Comparison of ENCODE assay signal across 8 mouse cellular contexts in genomic region chr17:85688236-85688910, GRCm38 (mm10). TPM values are rescaled to one million over a fixed set of nuclear protein-coding genes. Genes with fewer than 3 reads are reported as not detected.
DNase-seq lines count a peak whose midpoint lies in the region; ATAC-seq and TF ChIP-seq lines count a peak whose summit lies in the region.

Gene Six2, minus strand, starts transcription at chr17:85688274.

- peak; percentile 41 for DNase-seq in left cerebral cortex, postnatal 4 days
- no peak for DNase-seq in left cerebral cortex, postnatal 36 days (ENCODE audit: low spot score in 2 of 2)
- peak; percentile 56 to 57 for DNase-seq in heart, postnatal 36 days
- no peak for DNase-seq in liver, embryonic 14.5 days (ENCODE audit: low read depth in 3 of 3, low spot score in 3 of 3)
- DNase-seq in cerebellum, postnatal 4 days (ENCODE audit: low spot score in 2 of 2): no peak
- no peak for DNase-seq in urinary bladder, adult 18-20 months (ENCODE audit: low spot score in 2 of 2)

- H3K4me1 ChIP-seq in forebrain, embryonic 12.5 days: peaks cover 36% of the 10 kb centered on the region
- H3K4me1 ChIP-seq in liver, embryonic 14.5 days (replicated peaks; ENCODE audit: control insufficient read depth in 2 of 2, insufficient read depth in 2 of 2, low read length in 1 of 2): no peaks in the 10 kb centered on the region
- 0 out of 2 replicates have a peak, but pooled peaks cover 7% of the 10 kb centered on the region for H3K4me1 ChIP-seq in neural tube, embryonic 14.5 days (ENCODE audit: control insufficient read depth, insufficient read depth, low read length)

- H3K9ac ChIP-seq in forebrain, embryonic 12.5 days: peak within 1 kb of the TSS; percentile 55
- H3K9ac ChIP-seq in liver, embryonic 14.5 days (replicated peaks): no peak within 1 kb of the TSS
- H3K9ac ChIP-seq in neural tube, embryonic 14.5 days (replicated peaks; ENCODE audit: low read depth, low read length): no peak within 1 kb of the TSS

- H3K4me3 ChIP-seq in forebrain, embryonic 12.5 days (replicated peaks): peak within 1 kb of the TSS; percentile 44
- peak within 1 kb of the TSS in 1 of 2 experiments; percentile 33; a peak in 2 of 4 replicates for H3K4me3 ChIP-seq in liver, embryonic 14.5 days (ENCODE audit: insufficient read depth in 1 of 2, low read depth in 2 of 2, low read length in 2 of 2)
- peak within 1 kb of the TSS; percentile 26 for H3K4me3 ChIP-seq in neural tube, embryonic 14.5 days (ENCODE audit: low read depth, low read length)

- ATAC-seq in forebrain, embryonic 12.5 days (ENCODE audit: low FRiP score): peak; percentile 91
- ATAC-seq in liver, embryonic 14.5 days (ENCODE audit: insufficient read depth): 0 out of 2 replicates have a peak, but pooled peaks have one; percentile 15
- peak; percentile 62; the same call in 1 of the 2 replicates for ATAC-seq in neural tube, embryonic 14.5 days (ENCODE audit: low read depth)

- peak within 1 kb of the TSS; percentile 72 for H3K4me2 ChIP-seq in forebrain, embryonic 12.5 days
- peak within 1 kb of the TSS; percentile 43 for H3K4me2 ChIP-seq in liver, embryonic 14.5 days (ENCODE audit: low read depth)
- H3K4me2 ChIP-seq in neural tube, embryonic 14.5 days (ENCODE audit: low read depth, low read length): peak within 1 kb of the TSS; percentile 48

- H3K36me3 ChIP-seq in forebrain, embryonic 12.5 days (replicated peaks): no peaks in the 10 kb centered on the region
- no peaks in the 10 kb centered on the region for H3K36me3 ChIP-seq in liver, embryonic 14.5 days (replicated peaks; ENCODE audit: control insufficient read depth, insufficient read depth, low read depth)
- H3K36me3 ChIP-seq in neural tube, embryonic 14.5 days (ENCODE audit: control insufficient read depth, insufficient read depth, low read length): no peaks in the 10 kb centered on the region

- WGBS in forebrain, embryonic 12.5 days: under 1% methylated on average over 55 of the region's 55 CpGs
- WGBS in liver, embryonic 14.5 days (ENCODE audit: insufficient replicate concordance): 2% methylated on average over 55 of the region's 55 CpGs
- WGBS in neural tube, embryonic 14.5 days: under 1% methylated on average over 54 of the region's 55 CpGs

- no peaks in the 10 kb centered on the region for H3K9me3 ChIP-seq in forebrain, embryonic 12.5 days
- H3K9me3 ChIP-seq in liver, embryonic 14.5 days (ENCODE audit: control insufficient read depth, low read length): no peaks in the 10 kb centered on the region
- H3K9me3 ChIP-seq in neural tube, embryonic 14.5 days (ENCODE audit: control insufficient read depth, low read length): no peaks in the 10 kb centered on the region

- H3K27ac ChIP-seq in forebrain, embryonic 12.5 days: peak within 1 kb of the TSS; percentile 65
- H3K27ac ChIP-seq in liver, embryonic 14.5 days: no peak within 1 kb of the TSS
- H3K27ac ChIP-seq in neural tube, embryonic 14.5 days (ENCODE audit: low read depth, low read length): no peak within 1 kb of the TSS

- intact Hi-C loops in left cerebral cortex, postnatal 4 days (cut with DNase I): loop anchor here (5.0 kb wide), 1 partner anchor 109 kb away; no protein-coding TSS in a partner anchor
- intact Hi-C loops in left cerebral cortex, postnatal 36 days (cut with DNase I): loop anchor here (10.0 kb wide), 1 partner anchor 204 kb away; no protein-coding TSS in a partner anchor
- intact Hi-C loops in heart, postnatal 36 days (cut with DNase I): no loop called here

- TF ChIP-seq CTCF in liver, embryonic 14.5 days (IDR thresholded peaks at IDR 0.05; ENCODE audit: low read depth): no peak

- H3K27me3 ChIP-seq in forebrain, embryonic 12.5 days: peaks cover 97% of the 10 kb centered on the region
- peaks cover 99% of the 10 kb centered on the region for H3K27me3 ChIP-seq in liver, embryonic 14.5 days (ENCODE audit: control insufficient read depth, insufficient read depth, low read length)
- H3K27me3 ChIP-seq in neural tube, embryonic 14.5 days (ENCODE audit: control insufficient read depth, insufficient read depth, low read length): peaks cover 63% of the 10 kb centered on the region

- TF ChIP-seq EP300 in liver, embryonic 14.5 days (IDR thresholded peaks at IDR 0.05; ENCODE audit: low read depth): no peak

RNA-seq across cellular contexts. Expression of gene Six2, which starts in this region (rescaled TPM):
- 1 to 10 TPM; 1.4 to 1.8 TPM for total RNA-seq in left cerebral cortex, postnatal 4 days (2021)
- under 1 TPM; 0.49 to 0.72 TPM for total RNA-seq in left cerebral cortex, postnatal 36 days (2021)
- 6.9 and 9.5 TPM in 2 replicates for polyA plus RNA-seq in forebrain, embryonic 12.5 days (2016; fragmentation: Nextera tagmentation; extraction: Ambion mirVana)
- under 1 TPM; 0.30 to 0.33 TPM for total RNA-seq in heart, postnatal 36 days (2021)
- polyA plus RNA-seq in liver, embryonic 14.5 days (2012; rRNA removed): 0.04 and 0.08 TPM in 2 replicates
- not detected in 2 replicates for polyA plus RNA-seq in liver, embryonic 14.5 days (2014; fragmentation: Nextera tagmentation; extraction: Ambion mirVana)
- not detected in 2 replicates for polyA plus RNA-seq in neural tube, embryonic 14.5 days (2014; fragmentation: Nextera tagmentation; extraction: Ambion mirVana)

Comparison
In these comparisons a context has a peak if more than half of its experiments do, and no peak if none do; other contexts are left out.
1. Peak in DNase-seq in heart, postnatal 36 days; RNA of the gene not detected or under 1 TPM.
2. Peak in ATAC-seq and H3K4me2 ChIP-seq in liver, embryonic 14.5 days; RNA of the gene not detected or under 1 TPM.
3. Peak in ATAC-seq, H3K4me3 ChIP-seq and H3K4me2 ChIP-seq in neural tube, embryonic 14.5 days; RNA of the gene not detected or under 1 TPM.
4. ATAC-seq: peak in every context shown above with its lines; median percentile 91 in forebrain, embryonic 12.5 days; 62 in neural tube, embryonic 14.5 days; 15 in liver, embryonic 14.5 days.